Mouse (Mus musculus) activated CD4-positive, CD25-positive, alpha-beta regulatory T cell (primary cell): Measurements from ENCODE around the gene Fv1. TPM values are rescaled to one million over a fixed set of nuclear protein-coding genes. Genes with fewer than 3 reads are reported as not detected.

Experiments
- polyA plus RNA-seq, 2 experiments: library from polyadenylated mRNA; unstranded; fragments of 100-300 nt; shearing (Covaris generic); gene quantifications; one replicate each; pipeline ENCODE4 v1.2.1; 2017

Fv1 gene
- polyA plus RNA-seq = 1 to 10 TPM; 2.9 to 5.1 TPM

DNA sequence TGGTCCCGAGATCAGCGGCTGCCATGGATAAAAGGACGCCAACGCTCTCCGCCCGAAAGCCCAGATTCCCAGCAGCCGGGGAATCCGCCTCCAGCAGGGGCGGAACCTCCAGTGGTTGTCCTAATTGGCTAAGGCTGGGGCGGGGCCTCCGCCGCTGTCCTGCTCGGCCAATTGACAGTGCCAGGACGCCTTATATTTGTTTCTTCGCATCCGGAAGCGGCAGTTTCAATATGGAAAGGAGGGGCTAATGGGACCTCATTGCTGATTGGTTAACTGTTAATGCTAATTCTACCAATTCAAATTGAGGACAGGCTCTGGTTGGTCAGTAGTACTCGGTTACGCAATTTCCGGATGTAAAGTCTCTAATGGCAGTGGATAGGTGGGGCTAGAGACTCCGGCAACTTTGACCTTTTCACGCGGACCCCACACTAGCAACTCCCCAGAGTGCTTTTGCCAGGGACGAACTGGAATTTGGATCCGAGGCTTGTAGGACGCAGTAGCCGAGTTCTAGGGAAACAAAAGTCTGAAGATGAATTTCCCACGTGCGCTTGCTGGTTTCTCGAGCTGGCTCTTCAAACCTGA is at the start of gene Fv1, which contains the start of gene Miip:
Gene Fv1, plus strand, starts transcription at position 530 of the 582 bp plus-strand sequence.
Gene Miip, minus strand, starts transcription at position 367 of the 582 bp plus-strand sequence.

DNA sequence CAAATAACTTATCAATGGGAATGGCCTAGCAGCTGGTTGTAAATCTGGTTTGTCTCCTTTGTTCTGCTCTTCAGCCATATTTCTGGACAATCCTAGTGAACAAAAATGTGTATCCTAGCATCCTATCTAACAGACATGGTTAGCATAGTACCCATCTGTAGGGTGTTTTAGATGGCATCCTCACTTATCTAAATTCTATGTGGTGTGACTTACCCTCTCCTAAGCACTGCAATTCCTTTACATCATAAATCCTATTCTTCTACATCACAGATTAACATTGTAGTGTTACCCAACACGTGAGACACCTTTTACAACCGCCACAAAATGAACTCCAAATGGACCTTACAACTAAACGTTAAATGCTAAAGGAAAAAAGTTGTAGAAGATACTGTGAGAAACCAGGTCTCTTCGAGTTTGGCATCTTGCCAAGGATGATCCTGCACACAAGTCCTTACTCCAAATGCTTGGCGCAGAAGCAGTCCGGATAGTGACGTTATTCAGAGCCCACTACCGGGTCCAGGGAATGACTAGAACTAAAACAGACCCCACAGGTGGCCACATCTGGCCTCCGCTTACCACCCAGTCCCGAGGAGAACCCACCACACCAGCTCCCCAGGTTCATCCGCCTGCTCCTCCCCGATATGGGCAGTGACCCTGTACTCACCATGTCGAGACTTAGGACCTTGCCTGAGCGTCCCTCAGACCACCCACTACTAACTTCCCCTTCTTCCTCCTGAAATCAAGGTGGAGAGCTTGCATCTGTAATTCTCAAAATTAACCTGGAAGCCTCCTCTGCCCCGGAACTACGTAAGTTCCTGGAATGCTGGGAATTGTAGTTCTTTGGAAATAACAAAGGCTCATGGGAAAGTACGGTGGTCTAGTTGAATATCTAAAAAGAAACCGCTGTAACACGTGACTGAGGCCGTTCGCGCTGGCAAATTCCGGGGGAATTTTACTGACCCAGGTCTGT is 20.9 kb upstream of the Fv1 start, which contains the start of gene Zfp933:
Gene Zfp933, minus strand, starts transcription at position 753 of the 970 bp plus-strand sequence.

DNA sequence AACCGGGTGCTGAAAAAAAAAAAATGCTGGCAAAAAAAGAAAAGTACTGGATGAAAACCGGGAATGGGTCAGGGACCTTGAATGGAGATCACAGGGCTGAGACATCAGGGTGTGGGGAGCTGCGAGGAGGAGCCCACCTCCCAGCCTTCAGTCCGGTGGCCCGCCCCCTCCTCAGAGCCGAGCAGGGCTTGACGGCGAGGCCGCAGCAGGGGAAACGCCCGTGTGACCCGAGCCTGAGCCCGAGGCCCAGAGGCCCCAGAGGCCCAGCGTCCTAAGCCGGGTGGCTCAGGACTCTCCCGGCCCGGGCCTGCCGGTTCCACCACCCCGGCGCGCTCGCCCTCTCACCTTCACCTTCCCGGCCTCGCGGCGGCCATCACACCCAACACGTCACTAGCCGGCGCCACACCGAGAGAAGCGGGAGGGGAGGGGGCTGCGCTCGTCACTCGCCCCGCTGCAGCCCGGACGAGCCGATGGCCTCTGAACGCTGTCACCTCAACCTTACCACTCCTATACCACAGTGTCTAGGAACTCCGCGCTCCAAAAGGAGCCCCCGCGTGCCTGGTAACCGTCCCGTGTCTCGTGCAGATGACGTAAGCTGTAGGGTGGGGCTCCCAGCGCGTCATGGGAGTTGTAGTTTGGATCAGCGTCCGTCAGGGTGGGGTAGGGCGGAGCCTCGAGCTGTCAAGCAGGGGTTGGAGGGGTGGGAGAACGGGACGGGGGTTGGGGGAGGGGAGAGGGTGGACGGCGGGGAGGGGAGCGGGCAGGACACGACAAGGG is 35.7 kb downstream of the Fv1 start, which contains the start of gene Mfn2:
Gene Mfn2, minus strand, starts transcription at position 392 of the 777 bp plus-strand sequence.

Other genes starting within 250 kb of the Fv1 start
- 1 to 10 TPM in 1 of 2 experiments, under 1 TPM in 1; 0.27 to 1.1 TPM for gene Zfp979, start 226.5 kb upstream of the Fv1 start, polyA plus RNA-seq
- gene Zfp534, start 166.4 kb upstream of the Fv1 start, polyA plus RNA-seq = under 1 TPM in 1 of 2 experiments, not detected in 1; 0.21 TPM
- gene Zfp984, start 59.2 kb upstream of the Fv1 start, polyA plus RNA-seq = 10 to 100 TPM; 19.0 to 33.3 TPM
- gene Zfp933, start 20.6 kb upstream of the Fv1 start, polyA plus RNA-seq = 1 to 10 TPM; 3.5 to 7.6 TPM
- 10 to 100 TPM; 88.4 to 90.0 TPM for gene Miip, start 163 bp upstream of the Fv1 start, polyA plus RNA-seq
- 10 to 100 TPM; 31.2 to 37.0 TPM for gene Mfn2, start 35.7 kb downstream of the Fv1 start, polyA plus RNA-seq
- 1 to 10 TPM; 3.7 to 6.4 TPM for gene Plod1, start 67.8 kb downstream of the Fv1 start, polyA plus RNA-seq
- gene 2510039O18Rik, start 71.9 kb downstream of the Fv1 start, polyA plus RNA-seq = 100 to 1,000 TPM in 1 of 2 experiments, 10 to 100 TPM in 1; 87.3 to 120 TPM
- not detected for gene Nppb, start 116.8 kb downstream of the Fv1 start, polyA plus RNA-seq
- not detected for gene Nppa, start 131.7 kb downstream of the Fv1 start, polyA plus RNA-seq
- 1 to 10 TPM; 3.8 to 4.6 TPM for gene Clcn6, start 169.8 kb downstream of the Fv1 start, polyA plus RNA-seq
- 10 to 100 TPM in 1 of 2 experiments, 1 to 10 TPM in 1; 7.2 to 14.7 TPM for gene Mthfr, start 170.1 kb downstream of the Fv1 start, polyA plus RNA-seq
- 10 to 100 TPM; 15.2 to 22.8 TPM for gene Agtrap, start 219.1 kb downstream of the Fv1 start, polyA plus RNA-seq